Mouse (Mus musculus) testis, postnatal 10 days (tissue): ENCODE measurements around the gene Brd2.
A peak's percentile ranks its signal among the peaks of the same experiment; 100 is the strongest.

Experiments
- DNase-seq: peaks from one replicate; pipeline ENCODE4 v3.0.0; 2021; ENCODE audit warnings: low spot score

Gene Brd2

GRCm38 (mm10) chr17:34083104-34083503, 39.3 kb downstream of the Brd2 start:
- no peak for DNase-seq

- no peak for DNase-seq
These were observed 42.8 kb downstream of the Brd2 start for GRCm38 (mm10) chr17:34079621-34080020.

- no peak for DNase-seq
These were observed 43.4 kb downstream of the Brd2 start for GRCm38 (mm10) chr17:34079002-34079401.

- DNase-seq: no peak
These were observed 44.3 kb downstream of the Brd2 start for GRCm38 (mm10) chr17:34078148-34078547.

GRCm38 (mm10) chr17:34077549-34077948, 44.9 kb downstream of the Brd2 start:
- DNase-seq: peak; percentile 78

GRCm38 (mm10) chr17:34075271-34075670, 47.2 kb downstream of the Brd2 start:
- DNase-seq: peak; percentile 81

GRCm38 (mm10) chr17:34072091-34072490, 50.3 kb downstream of the Brd2 start:
- no peak for DNase-seq

- DNase-seq: no peak
These were observed 53.6 kb downstream of the Brd2 start for GRCm38 (mm10) chr17:34068864-34069263.
